Mouse (Mus musculus) left cerebral cortex, adult 11 months (tissue): ENCODE data around the gene Sectm1a.
"Not testable (repeated sequence)": the region's sequence is repeated elsewhere in the genome, so short reads cannot be mapped to it uniquely, and the experiment has no call there.

Experiments
- DNase-seq: peaks from one replicate; pipeline ENCODE4 v3.0.0; 2022; ENCODE audit warnings: low spot score

Gene Sectm1a

DNA sequence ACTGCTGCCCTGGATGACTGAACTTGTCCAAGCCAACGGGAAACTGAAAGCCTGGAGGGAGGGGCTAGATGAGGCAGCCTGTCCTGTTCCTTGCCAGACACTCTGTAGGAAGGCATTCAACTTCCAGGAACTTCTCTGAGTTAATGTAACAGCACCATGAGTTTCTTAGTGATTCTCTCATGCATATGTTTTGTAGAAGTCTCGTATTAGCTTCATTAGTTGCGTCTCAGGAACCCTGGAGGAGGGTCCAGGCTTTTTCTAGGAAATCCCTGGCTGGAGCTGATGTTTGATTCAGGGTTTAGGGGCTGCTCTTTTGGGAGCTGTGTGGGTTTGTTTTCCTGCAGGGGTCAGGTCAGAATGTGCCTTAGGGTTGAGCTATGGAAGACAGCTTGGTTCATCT is at the start of gene Sectm1a:
Gene Sectm1a (minus strand): TSS at position 101 of the 400 bp plus-strand sequence.
- no peak for DNase-seq

DNA sequence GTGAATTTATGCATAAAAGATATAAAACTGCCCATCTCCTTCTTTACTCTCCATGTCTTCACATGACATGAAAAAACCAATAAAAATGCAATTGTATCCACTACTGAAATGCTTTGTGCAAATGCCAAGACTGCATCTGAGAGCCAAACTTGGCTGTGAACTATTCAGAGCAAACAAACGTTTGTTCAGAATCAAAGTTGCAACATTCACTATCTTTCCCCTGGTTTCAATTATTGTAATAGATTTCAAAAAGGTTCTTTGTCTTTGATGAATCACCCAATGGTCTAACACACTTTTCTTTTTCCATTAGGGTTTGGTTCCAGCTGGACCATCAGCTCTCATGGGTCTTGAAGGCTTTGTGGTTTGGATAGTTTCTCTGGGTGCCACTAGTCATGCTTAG is 48.6 kb upstream of the Sectm1a start:
- no peak for DNase-seq

DNA sequence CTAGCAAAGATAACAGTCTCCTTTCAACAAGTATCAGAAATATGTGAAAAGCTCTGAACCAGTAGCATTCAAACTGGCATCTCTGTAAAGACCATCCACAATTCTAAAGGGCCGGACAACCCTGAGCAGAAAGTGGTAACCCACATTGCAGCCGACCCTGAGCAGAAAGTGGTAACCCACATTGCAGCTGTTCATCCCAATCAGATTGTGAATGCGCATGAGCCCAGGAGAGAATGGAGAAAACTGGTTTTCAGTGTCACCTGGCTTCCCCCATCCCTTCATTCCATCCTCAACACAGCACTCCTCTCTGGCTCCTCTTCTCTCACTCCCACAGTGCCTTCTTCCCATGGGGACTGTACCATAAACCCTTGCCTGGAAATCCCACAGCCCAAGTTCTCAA is 46.4 kb upstream of the Sectm1a start:
- no peak for DNase-seq

DNA sequence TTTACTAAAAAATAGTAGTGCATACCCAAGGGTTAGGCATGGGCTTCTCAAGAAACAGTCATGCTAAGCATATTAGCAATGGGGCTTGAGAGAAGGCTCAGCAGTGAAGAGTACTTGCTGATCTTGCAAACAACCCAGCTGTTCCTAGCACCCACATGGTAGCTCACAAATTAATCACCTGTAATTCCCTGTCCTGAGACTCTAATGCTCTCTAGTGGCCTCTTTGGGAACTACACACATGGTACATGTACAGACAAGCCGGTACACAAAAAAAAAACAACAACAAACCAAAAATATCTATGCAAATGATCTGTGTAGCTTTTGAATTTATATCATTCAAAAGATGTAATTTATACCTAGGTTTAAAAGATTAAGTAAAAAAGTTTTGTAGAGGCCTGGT is 45.4 kb upstream of the Sectm1a start:
- DNase-seq = no peak

DNA sequence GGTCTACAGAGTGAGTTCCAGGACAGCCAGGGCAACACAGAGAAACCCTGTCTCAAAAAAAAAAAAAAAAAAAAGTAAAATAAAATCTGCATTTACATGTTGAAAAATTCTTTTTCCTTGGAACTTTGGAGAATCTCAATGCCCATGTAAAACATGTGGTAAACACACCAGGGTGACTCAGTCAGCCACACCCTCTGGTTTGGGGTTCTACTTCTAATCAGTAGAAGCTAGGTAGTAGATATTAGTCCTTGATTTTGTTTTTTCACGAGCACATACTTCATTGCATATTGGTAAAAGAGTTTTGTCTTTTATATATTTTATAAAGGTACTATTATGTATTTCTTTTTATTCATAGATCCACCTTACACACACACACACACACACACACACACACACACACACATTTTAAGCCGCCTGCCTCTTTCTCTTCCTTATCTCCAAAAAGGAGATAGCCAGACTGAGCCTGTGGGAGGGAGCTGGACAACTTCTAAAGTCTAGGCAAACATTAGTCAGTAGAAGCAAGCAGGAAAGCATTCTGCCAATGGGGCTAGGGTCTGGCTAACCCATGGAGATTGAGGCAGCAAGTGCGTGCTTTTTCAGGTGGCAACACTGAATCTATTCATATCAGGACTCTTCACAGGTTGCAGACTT is 44.6 kb upstream of the Sectm1a start:
- DNase-seq = no peak

DNA sequence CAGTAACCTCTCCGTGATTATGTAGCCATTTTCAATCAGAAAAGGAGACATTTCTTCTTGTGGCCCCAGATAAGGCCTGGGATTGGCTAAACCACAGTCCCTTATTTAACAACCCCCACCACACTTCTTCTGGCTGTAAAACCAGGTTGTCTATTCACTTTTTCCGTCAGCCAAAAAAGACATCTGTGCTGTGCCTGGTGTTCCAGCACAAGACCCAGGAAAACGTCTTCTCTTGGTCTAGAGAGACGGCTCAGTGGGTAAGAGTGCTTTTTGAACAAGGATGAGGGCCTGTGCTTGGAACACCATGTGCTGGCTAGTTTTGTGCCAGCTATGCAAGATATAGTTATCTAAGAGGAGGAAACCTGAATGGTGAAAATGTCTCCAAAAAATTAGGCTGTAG is 42.4 kb upstream of the Sectm1a start:
- no peak for DNase-seq

DNA sequence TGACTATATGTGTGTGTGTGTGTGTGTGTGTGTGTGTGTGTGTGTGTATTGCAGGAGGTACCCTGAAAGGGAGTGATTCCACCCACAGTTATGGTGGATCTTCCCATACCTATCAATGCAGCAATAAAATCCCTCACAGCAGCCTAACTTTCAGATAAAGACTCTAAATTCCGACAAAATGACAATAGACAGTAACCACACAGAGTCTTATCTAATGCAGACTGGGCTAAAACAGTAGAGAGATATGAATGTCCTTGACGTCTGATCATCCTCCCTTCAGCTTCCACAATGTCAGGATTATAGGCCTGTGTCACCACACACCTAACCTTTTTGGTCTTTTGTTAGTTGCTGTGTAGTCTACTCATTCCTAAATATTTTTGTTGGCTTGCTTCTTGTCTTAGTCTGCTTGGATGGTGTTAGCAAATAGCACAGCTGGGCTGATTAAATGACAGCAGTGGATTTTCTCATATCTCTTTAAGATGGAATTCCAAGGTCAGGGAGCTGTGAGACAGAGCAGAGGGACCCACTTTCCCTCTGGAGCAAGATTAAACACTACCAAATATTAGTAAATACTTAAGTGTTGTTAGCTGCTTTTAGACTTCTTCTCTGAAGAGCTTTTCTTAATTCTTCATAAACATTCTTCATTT is 41.1 kb upstream of the Sectm1a start:
- DNase-seq = no peak

DNA sequence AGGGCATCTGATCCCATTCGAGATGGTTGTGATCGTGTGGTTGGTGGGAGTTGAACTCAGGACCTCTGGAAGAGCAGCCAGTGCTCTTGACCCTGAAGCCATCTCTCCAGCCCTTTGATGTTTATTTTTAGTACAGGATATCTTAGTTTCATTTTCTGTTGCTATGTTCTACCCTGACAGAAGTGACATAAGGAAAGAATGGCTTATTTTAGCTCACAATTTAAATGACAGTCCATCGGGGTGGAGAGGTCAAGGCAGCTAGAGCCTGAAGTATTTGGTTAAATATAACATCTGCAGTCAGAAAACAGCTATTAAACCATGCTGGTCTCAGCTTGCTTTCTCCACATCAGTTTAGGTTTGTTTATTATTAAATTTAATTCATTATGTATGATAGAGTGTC is 40.1 kb upstream of the Sectm1a start:
- no peak for DNase-seq

DNA sequence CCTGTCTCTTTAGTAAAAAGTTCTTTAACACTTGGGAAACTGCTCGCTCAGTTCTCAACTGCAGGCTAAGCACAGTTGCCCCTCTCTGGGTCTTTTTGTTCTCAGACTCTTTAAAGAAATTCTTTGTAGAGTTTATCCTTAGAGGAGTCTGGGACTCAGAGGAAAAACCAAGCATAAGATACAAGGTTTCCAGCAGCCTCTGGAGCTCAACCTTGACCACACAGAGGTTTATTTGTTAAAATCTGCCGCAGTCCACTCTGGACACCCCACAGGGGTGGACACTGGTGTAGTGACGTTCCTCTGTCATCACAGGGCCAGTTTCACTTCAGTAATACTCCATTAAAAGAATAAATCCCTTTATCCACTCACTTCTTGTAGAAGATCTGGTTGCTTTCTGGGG is 37.6 kb upstream of the Sectm1a start, which contains the start of gene Tex19.2:
Gene Tex19.2 (minus strand): TSS at position 101 of the 400 bp plus-strand sequence.
- DNase-seq = no peak

DNA sequence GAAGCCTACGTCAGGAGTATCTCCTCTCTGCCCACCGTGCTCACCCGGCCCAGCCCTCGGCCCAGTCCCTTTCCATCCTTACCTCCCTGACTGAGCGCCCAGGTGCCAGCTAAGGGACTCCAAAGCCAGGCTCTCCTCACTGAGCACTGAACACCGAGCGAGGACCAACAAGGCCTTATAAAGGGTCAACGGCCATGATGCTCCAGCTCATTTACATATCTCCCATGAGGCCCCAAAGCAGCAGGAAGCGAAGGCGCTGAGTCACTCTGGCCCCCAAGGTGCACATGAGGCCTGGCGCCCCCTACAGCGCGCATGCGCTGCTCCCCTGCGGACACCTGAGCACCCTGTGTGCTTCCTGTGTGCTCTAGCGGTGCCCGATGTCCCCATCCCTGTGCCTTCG is 37.1 kb upstream of the Sectm1a start:
- DNase-seq = no peak

DNA sequence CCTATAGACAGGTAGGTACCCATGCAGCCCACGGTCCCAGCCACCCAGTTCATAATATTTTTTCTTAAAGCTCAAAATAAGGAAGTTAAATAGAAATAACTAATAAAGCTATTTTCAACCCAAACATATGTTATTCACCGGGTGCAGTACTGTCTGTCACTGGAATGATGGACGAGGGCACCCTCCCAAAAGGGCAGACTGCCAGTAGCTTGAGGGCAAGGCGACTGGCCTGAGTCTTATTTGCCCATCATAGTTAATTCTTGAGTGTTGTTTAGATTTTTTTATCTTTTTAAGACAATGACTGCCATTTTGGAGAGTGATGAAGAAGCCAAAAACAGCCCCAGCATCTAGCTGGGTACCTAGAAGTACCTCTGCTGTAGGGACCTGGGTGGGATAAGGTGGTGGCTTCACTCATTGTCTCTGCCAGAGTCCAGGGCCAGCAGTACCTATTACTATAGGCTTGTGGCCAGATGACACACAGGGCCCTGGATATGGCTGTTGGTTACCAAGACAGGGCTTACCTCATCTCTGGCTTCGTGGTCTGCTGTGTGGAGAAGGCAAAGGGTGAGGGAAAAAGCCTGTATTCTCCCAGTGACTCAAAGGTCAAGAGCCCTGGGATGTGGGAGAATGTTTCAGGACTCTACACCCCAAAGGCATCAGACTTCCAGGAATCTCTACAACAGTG is 31.2 kb upstream of the Sectm1a start:
- DNase-seq = no peak

DNA sequence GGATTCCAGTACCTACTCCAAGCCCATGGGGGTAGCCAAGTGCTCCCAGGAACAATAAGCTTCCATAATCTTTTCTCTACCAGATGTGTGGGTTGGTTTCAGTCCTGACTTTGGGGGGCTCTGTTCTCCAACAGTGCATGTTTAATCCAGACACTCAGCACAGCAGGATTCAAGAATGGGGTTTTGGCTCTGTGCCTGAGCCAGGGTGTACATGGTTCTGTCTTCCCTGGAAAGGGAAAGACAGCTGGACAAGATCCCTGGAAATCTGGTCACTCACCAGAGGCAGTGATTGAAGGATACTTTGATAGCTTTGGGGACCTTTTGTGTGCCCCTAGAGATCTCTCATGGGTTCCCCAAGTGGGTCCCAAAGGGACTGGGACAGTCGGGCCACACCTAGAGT is 30.6 kb upstream of the Sectm1a start:
- no peak for DNase-seq

DNA sequence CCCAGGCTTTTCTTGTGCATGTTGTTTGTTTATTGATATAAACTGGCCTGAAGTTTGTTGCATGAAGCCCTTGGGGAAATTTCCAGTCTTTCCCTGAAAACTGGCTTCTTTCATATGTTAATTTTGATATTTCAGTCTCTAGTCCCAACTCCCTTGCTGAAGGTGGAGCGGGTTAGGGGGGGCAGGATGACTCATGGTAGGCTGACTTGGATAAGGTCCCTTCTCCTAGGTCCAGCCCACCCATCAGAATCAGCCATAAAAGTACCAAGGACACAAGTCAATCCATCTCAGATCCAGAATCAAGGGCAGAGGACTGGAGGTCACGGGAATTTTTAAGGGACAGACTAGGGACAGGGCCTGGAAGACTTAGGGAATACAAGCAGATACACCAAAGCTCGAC is 30.0 kb upstream of the Sectm1a start:
- no peak for DNase-seq

DNA sequence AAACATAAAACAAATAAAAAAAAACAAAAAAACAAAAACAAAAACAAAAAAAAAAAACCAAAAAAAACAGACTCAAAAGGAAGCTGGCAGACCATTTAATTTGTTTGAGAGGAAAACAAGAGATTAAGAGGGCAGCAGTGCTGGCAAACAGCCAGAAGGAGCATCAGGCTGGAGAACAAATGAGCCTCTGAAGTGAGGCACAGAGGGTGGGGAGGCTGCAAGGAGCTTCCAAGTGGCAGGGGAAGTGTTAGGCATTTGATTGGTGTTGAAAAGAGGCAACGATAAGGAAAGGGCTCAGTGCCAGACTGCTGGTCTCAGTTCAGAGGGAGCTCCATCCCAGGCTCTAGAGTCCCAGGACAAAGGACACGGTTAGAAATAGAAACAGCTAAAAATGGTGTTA is 29.0 kb upstream of the Sectm1a start:
- no peak for DNase-seq

DNA sequence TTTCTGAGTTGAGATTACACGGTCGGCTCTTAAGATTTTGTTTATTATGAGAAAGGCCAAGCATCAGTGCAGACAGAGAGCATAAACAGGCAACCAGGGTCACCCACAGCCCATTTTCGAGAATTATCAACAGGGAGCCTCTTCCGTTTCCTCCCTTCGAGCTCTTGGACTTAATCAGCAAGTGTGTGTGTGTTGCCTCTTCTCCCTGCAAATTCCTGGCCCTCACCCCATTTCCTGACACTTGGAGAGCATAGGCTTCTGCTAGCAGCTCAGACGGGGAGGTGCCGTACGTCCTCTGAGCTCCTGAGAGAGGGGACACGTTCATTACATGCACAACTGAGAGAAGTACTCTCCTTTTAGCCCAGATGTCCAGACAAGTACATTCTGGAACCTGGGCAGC is 27.0 kb upstream of the Sectm1a start:
- no peak for DNase-seq

DNA sequence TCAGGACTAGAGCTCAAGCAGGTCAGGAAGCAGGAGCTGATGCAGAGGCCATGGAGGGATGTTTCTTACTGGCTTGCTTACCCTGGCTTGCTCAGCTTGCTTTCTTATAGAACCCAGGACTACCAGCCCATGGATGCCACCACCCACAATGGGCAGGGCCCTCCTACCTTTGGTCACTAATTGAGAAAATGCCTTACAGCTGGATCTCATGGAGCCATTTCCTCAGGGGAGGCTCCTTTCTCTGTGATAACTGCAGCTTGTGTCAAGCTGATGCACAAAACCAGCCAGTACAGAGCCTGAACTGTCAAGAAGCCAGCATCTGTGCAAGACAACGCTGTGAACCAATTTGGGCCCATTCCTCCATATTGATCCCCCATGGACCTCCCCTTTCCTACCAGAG is 26.2 kb upstream of the Sectm1a start:
- not testable (repeated sequence) for DNase-seq

DNA sequence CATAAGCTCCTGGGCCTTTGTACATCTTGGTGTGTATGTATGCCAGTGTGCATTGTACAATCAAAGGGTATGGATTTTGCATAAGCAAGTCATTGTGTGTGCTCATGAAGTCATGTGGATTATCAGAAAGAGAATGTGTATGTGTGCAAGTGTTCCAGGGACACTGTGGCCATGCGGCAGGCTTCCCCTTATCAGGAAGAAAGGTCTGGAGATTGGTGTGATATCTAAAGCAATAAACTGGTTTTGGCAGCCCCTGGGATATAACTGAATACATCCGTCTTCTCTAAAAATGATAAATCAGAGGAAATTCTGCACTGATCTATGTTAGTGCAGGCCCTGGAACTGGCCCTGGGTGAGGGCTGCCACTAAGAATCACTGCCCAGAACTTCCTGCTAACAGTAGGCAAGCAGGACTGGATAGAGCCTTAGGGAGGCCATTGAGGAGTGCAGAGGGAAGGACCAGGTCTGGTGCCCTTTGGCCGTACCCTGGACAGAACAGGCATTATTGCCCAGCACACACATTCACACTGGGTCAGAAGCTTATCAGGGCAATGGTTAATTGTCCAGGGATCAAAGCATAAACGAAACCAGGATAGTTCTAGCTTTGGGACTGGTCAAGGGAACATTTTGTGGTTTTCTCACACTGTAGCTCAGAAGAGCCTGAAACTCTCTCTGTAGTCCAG is 20.2 kb upstream of the Sectm1a start:
- no peak for DNase-seq

DNA sequence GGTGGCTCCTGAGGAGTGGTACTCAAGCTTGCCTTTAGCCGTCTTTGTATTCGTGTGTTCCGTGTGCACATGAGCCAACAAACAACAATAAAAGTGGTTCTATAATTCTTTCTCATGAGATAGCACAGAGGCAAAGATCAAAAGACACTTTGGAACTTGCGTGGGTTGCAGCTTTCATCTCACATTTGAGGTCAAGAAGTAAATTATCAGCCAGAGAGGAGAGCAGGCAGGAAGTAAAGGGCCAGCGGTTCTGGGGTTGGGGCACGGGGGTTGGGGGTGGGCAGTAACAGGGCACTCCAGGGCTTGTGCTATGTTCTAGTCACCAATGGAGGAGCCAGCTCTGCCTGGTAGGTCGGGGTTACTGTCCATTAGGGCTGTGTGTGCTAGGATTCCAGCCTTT is 19.7 kb upstream of the Sectm1a start:
- no peak for DNase-seq

DNA sequence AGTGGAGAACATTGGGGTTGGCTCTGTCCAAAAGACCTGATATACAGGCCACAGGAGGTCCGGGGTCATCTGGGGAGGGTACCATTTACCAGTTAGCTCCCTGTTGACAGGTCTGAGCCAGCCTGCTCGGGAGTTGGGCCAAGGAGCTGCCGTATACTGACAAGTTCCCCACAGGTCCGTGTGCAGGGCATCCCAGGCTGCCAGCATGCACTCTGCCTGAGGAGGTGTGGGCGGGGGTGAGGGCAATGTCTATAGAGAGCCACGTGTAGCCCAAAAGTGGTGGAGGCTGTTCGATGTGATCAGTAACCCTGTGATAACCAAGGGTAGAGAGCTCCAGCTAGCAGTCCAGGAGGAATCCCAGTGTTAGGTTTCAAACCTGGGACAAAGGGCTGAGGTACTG is 18.7 kb upstream of the Sectm1a start:
- no peak for DNase-seq

DNA sequence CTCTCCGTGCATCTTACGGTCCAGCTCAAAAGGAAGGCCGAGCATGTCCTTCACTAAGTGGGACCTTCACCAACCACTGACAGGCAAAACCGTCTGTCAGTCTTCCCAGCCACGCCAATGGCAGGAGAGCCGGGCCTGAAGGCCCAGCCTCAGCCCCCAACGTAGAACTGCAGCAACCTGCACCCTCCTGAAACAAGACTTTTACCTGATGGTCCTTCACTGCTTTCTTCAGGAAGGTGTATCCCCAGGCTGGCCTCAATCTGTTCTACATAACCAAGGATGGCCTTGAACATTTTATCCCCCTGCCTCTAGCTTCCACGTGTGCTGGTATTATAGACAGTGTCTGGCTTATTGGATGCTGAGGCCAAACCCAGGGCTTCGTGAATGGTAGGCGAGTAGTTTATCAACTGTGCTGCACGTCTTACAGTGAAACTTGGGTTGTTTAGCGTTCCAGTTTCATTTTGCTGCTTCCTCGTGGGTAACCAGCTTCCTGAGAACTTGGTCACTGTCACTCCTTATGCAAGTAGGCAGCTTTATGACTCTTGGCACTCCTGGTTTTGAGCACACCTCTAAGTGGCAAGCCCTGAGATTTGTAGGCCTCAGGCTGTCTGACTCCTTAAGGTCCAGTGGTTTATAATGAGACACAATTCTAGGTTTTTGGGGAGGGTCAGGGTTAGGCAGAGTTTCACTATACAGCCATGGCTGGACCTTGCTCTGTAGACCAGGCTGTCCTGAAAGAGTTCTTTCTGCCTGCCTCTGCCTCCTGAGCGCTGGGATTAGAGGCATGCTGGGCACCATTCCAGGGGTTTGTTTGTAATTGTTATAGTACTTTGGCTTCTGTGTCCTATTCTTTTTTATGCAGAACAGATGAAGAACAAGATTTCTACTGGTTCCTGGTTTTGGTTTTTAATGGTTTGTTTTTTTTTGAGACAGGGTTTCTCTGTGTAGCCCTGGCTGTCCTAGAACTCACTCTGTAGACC is 11.9 kb upstream of the Sectm1a start:
- no peak for DNase-seq

DNA sequence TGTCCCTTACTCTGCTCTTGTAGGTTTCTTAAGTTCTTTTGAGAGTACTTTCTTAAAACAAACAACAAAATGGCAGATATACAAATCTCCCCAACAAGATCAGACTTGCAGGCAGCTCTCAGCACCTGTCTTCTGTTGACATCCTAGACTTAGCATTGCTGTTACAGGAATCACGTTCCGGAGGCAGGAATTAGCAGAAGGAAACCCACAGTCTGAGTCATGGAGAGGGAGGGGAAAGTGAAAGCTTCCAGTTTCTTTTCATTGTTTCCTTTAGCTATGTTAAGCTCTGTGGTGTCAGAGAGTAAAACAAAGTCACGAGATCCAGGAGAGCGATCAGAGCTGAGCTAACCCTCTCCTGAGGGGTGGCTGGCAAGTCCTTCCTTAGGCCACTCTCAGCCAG is 9.9 kb upstream of the Sectm1a start:
- DNase-seq = no peak
